Mouse (Mus musculus) olfactory bulb, adult 2 months (tissue): ENCODE measurements around the gene Gm10972.

Experiments used
- CTCF ChIP-seq: fragments of 200-500 bp; IDR thresholded peaks from 2 replicates; pipeline ENCODE4 v1.5.1; 2012; ENCODE audit warnings: low read depth, mild to moderate bottlenecking, low read length, moderate library complexity; ENCODE audit not compliant: insufficient read depth
- POLR2A ChIP-seq: fragments of 200-500 bp; IDR thresholded peaks from 2 replicates; pipeline ENCODE4 v1.6.1; 2012; ENCODE audit warnings: mild to moderate bottlenecking, low read depth, low read length, moderate library complexity; ENCODE audit not compliant: insufficient read depth

GRCm38 (mm10) chr3:94609621-94610020 is 33.3 kb upstream of the Gm10972 start:
- no peak for TF ChIP-seq CTCF
- no peak for TF ChIP-seq POLR2A
